In genomic region chr10:112138050-112138870, GRCm38 (mm10) we compare ENCODE assay signal across 8 mouse cellular contexts. TPM values are rescaled to one million over a fixed set of nuclear protein-coding genes. Genes with fewer than 3 reads are reported as not detected.
DNase-seq lines count a peak whose midpoint lies in the region; ATAC-seq lines count a peak whose summit lies in the region.

No protein-coding gene starts in this region.

- H3K9me3 ChIP-seq in heart, embryonic 12.5 days (replicated peaks), result no peaks in the 10 kb centered on the region
- no peaks in the 10 kb centered on the region for H3K9me3 ChIP-seq in liver, embryonic 12.5 days (replicated peaks)

- no peaks in the 10 kb centered on the region for H3K4me1 ChIP-seq in heart, embryonic 12.5 days (replicated peaks)
- no peaks in the 10 kb centered on the region for H3K4me1 ChIP-seq in brown adipose tissue, adult 24 weeks (ENCODE audit: control insufficient read depth, insufficient read depth, insufficient read length, low read length)
- H3K4me1 ChIP-seq in liver, embryonic 12.5 days, result no peaks in the 10 kb centered on the region

- no peaks in the 10 kb centered on the region for H3K36me3 ChIP-seq in heart, embryonic 12.5 days
- no peaks in the 10 kb centered on the region for H3K36me3 ChIP-seq in liver, embryonic 12.5 days

- intact Hi-C loops in heart, postnatal 36 days (cut with DNase I), result no loop called here

- H3K27ac ChIP-seq in heart, embryonic 12.5 days (ENCODE audit: poor library complexity, severe bottlenecking), result no peak overlapping the region
- peak overlapping the region; percentile 60; the same call in 1 of the 2 replicates for H3K27ac ChIP-seq in brown adipose tissue, adult 24 weeks (replicated peaks; ENCODE audit: low read depth, low read length)
- no peak overlapping the region for H3K27ac ChIP-seq in liver, embryonic 12.5 days

- H3K4me3 ChIP-seq in heart, embryonic 12.5 days, result peak overlapping the region; percentile 42
- peak overlapping the region; percentile 60 for H3K4me3 ChIP-seq in brown adipose tissue, adult 24 weeks (ENCODE audit: insufficient read depth, low read depth, low read length)
- H3K4me3 ChIP-seq in liver, embryonic 12.5 days, result peak overlapping the region; percentile 23

- WGBS in heart, embryonic 12.5 days, result 17% methylated on average over 9 of the region's 9 CpGs
- WGBS in liver, embryonic 12.5 days (ENCODE audit: insufficient replicate concordance), result 17% methylated on average over 9 of the region's 9 CpGs

- DNase-seq in heart, postnatal 36 days, result no peak
- peak; percentile 37 to 41 for DNase-seq in frontal cortex, postnatal 36 days (ENCODE audit: low spot score in 2 of 2)
- peak; percentile 46 for DNase-seq in kidney, postnatal 10 days
- DNase-seq in neural tube, embryonic 10.5 days (ENCODE audit: extremely low spot score, low spot score), result peak; percentile 63
- DNase-seq in urinary bladder, postnatal 4 days (ENCODE audit: low spot score in 2 of 2), result no peak

- H3K4me2 ChIP-seq in heart, embryonic 12.5 days, result peak overlapping the region; percentile 64
- peak overlapping the region; percentile 46 for H3K4me2 ChIP-seq in liver, embryonic 12.5 days

- ATAC-seq in heart, embryonic 12.5 days (ENCODE audit: insufficient number of reproducible peaks, low FRiP score), result no peak
- peak; percentile 76; the same call in 1 of the 2 replicates for ATAC-seq in liver, embryonic 12.5 days

- H3K9ac ChIP-seq in heart, embryonic 12.5 days, result no peak overlapping the region
- H3K9ac ChIP-seq in liver, embryonic 12.5 days, result no peak overlapping the region

- no peaks in the 10 kb centered on the region for H3K27me3 ChIP-seq in heart, embryonic 12.5 days (replicated peaks)
- no peaks in the 10 kb centered on the region for H3K27me3 ChIP-seq in liver, embryonic 12.5 days (replicated peaks)

RNA-seq across cellular contexts. Expression of gene Glipr1l3, which starts 21.9 kb away (rescaled TPM):
- not detected in 2 replicates for polyA plus RNA-seq in heart, embryonic 12.5 days (2016; fragmentation: Nextera tagmentation; extraction: Ambion mirVana)
- total RNA-seq in heart, postnatal 36 days (2021), result not detected
- polyA plus RNA-seq in brown adipose tissue, adult 24 weeks (2012; ENCODE audit: insufficient read depth, insufficient read length, missing spikeins), result not detected in 2 replicates
- polyA plus RNA-seq in liver, embryonic 12.5 days (2016; fragmentation: Nextera tagmentation; extraction: Ambion mirVana), result not detected in 2 replicates

RNA-seq across cellular contexts. Expression of gene Caps2, which starts 25.2 kb away (rescaled TPM):
- 0.19 and 0.21 TPM in 2 replicates for polyA plus RNA-seq in heart, embryonic 12.5 days (2016; fragmentation: Nextera tagmentation; extraction: Ambion mirVana)
- total RNA-seq in heart, postnatal 36 days (2021), result not detected
- not detected in 2 replicates for polyA plus RNA-seq in brown adipose tissue, adult 24 weeks (2012; ENCODE audit: insufficient read depth, insufficient read length, missing spikeins)
- 0.07 TPM in 1 of 2 replicates, not detected in the other for polyA plus RNA-seq in liver, embryonic 12.5 days (2016; fragmentation: Nextera tagmentation; extraction: Ambion mirVana)

RNA-seq across cellular contexts. Expression of gene Glipr1l2, which starts 55.1 kb away (rescaled TPM):
- polyA plus RNA-seq in heart, embryonic 12.5 days (2016; fragmentation: Nextera tagmentation; extraction: Ambion mirVana), result not detected in 2 replicates
- total RNA-seq in heart, postnatal 36 days (2021), result not detected
- polyA plus RNA-seq in brown adipose tissue, adult 24 weeks (2012; ENCODE audit: insufficient read depth, insufficient read length, missing spikeins), result not detected in 2 replicates
- not detected in 2 replicates for polyA plus RNA-seq in liver, embryonic 12.5 days (2016; fragmentation: Nextera tagmentation; extraction: Ambion mirVana)

Comparison
In these comparisons a context has a peak if more than half of its experiments do, and no peak if none do; other contexts are left out.
1. DNase-seq: peak in frontal cortex, postnatal 36 days (2 of 2), kidney, postnatal 10 days (single experiment) and neural tube, embryonic 10.5 days (single experiment); none in heart, postnatal 36 days (0 of 2) and urinary bladder, postnatal 4 days (0 of 2).
2. Peak in every context shown above with its lines, with median percentiles within 50 percentile points of each other: H3K4me3 ChIP-seq.